ENCODE assay signal across 8 mouse cellular contexts in genomic region chr17:26506031-26506641, GRCm38 (mm10). TPM values are rescaled to one million over a fixed set of nuclear protein-coding genes. Genes with fewer than 3 reads are reported as not detected.
A peak's percentile ranks its signal among the peaks of the same experiment; 100 is the strongest.
DNase-seq lines count a peak whose midpoint lies in the region; ATAC-seq and TF ChIP-seq lines count a peak whose summit lies in the region.

No protein-coding gene starts in this region.

- no peaks in the 10 kb centered on the region for H3K36me3 ChIP-seq in testis, adult 2 months (ENCODE audit: control insufficient read depth, insufficient read depth, low read length)
- H3K36me3 ChIP-seq in hindbrain, embryonic 15.5 days: 0 out of 2 replicates have a peak, but pooled peaks cover 3% of the 10 kb centered on the region
- H3K36me3 ChIP-seq in liver, embryonic 15.5 days (replicated peaks): peaks cover 34% of the 10 kb centered on the region

- peak; percentile 6; the same call in 1 of the 2 replicates for TF ChIP-seq POLR2A in testis, adult 2 months (IDR thresholded peaks at IDR 0.05; ENCODE audit: control insufficient read depth, low read depth, low read length)
- peak; percentile 38 for TF ChIP-seq POLR2A in embryonic fibroblast, embryonic 13.5 days (IDR thresholded peaks at IDR 0.05; ENCODE audit: low read depth, low read length)

- H3K27me3 ChIP-seq in testis, adult 2 months (ENCODE audit: control insufficient read depth, insufficient read depth, low read length): no peaks in the 10 kb centered on the region
- no peaks in the 10 kb centered on the region for H3K27me3 ChIP-seq in hindbrain, embryonic 15.5 days
- no peaks in the 10 kb centered on the region for H3K27me3 ChIP-seq in liver, embryonic 15.5 days

- no peak for TF ChIP-seq CTCF in testis, adult 2 months (IDR thresholded peaks at IDR 0.05; ENCODE audit: control insufficient read depth, insufficient read depth, insufficient replicate concordance, low read depth, low read length)
- TF ChIP-seq CTCF in embryonic fibroblast, embryonic 13.5 days (IDR thresholded peaks at IDR 0.05; ENCODE audit: borderline replicate concordance, insufficient read depth, low read length): no peak

- H3K27ac ChIP-seq in testis, adult 2 months (ENCODE audit: control insufficient read depth, insufficient read depth, low read depth, low read length): peak overlapping the region; percentile 26
- H3K27ac ChIP-seq in embryonic fibroblast, embryonic 13.5 days (ENCODE audit: insufficient read depth, low read length): peak overlapping the region; percentile 84; the same call in 1 of the 2 replicates
- no peak overlapping the region for H3K27ac ChIP-seq in hindbrain, embryonic 15.5 days (replicated peaks)
- H3K27ac ChIP-seq in liver, embryonic 15.5 days (replicated peaks): peak overlapping the region; percentile 100; the same call in 1 of the 2 replicates

- peaks cover 19% of the 10 kb centered on the region for H3K4me1 ChIP-seq in testis, adult 2 months (ENCODE audit: control insufficient read depth, insufficient read depth, low read length)
- peaks cover 21% of the 10 kb centered on the region for H3K4me1 ChIP-seq in embryonic fibroblast, embryonic 13.5 days (ENCODE audit: control insufficient read depth, insufficient read depth, low read length)
- peaks cover 56% of the 10 kb centered on the region for H3K4me1 ChIP-seq in hindbrain, embryonic 15.5 days (replicated peaks)
- H3K4me1 ChIP-seq in liver, embryonic 15.5 days (replicated peaks): peaks cover 78% of the 10 kb centered on the region

- H3K9me3 ChIP-seq in hindbrain, embryonic 15.5 days: no peaks in the 10 kb centered on the region
- H3K9me3 ChIP-seq in liver, embryonic 15.5 days (replicated peaks): no peaks in the 10 kb centered on the region

- no peak for DNase-seq in testis, postnatal 10 days (ENCODE audit: low spot score)
- DNase-seq in skeletal muscle tissue, adult 2 months (ENCODE audit: low read depth, low spot score): peak; percentile 87
- DNase-seq in layer of hippocampus, adult 11-12 months (ENCODE audit: low spot score): no peak
- DNase-seq in embryo, embryonic 11 days: no peak

- WGBS in hindbrain, embryonic 15.5 days: 76% methylated on average over 14 of the region's 14 CpGs
- 78% methylated on average over 14 of the region's 14 CpGs for WGBS in liver, embryonic 15.5 days (ENCODE audit: insufficient replicate concordance)

- ATAC-seq in hindbrain, embryonic 15.5 days (ENCODE audit: low FRiP score, low read depth): no peak
- no peak for ATAC-seq in liver, embryonic 15.5 days (ENCODE audit: insufficient read depth)

- peak overlapping the region; percentile 63 for H3K4me2 ChIP-seq in hindbrain, embryonic 15.5 days
- H3K4me2 ChIP-seq in liver, embryonic 15.5 days: peak overlapping the region; percentile 91

- H3K4me3 ChIP-seq in testis, adult 2 months (ENCODE audit: control insufficient read depth, low read depth, low read length): peak overlapping the region; percentile 90
- peak overlapping the region; percentile 94 for H3K4me3 ChIP-seq in embryonic fibroblast, embryonic 13.5 days (ENCODE audit: insufficient read depth, low read length)
- H3K4me3 ChIP-seq in hindbrain, embryonic 15.5 days: peak overlapping the region; percentile 80
- peak overlapping the region; percentile 82 for H3K4me3 ChIP-seq in liver, embryonic 15.5 days (replicated peaks)

- H3K9ac ChIP-seq in hindbrain, embryonic 15.5 days: peak overlapping the region; percentile 28
- peak overlapping the region; percentile 97 for H3K9ac ChIP-seq in liver, embryonic 15.5 days

RNA-seq across cellular contexts. Expression of gene Ergic1, which starts 55.2 kb away (rescaled TPM):
- 115 and 122 TPM in 2 replicates for polyA plus RNA-seq in testis, adult 2 months (2012; rRNA removed)
- polyA plus RNA-seq in embryonic fibroblast, embryonic 13.5 days (2011; ENCODE audit: insufficient read length, low read depth, missing spikeins): 376 and 420 TPM in 2 replicates
- 91.3 and 97.3 TPM in 2 replicates for polyA plus RNA-seq in hindbrain, embryonic 15.5 days (2015; fragmentation: Nextera tagmentation; extraction: Ambion mirVana)
- polyA plus RNA-seq in liver, embryonic 15.5 days (2015; fragmentation: Nextera tagmentation; extraction: Ambion mirVana): 33.8 and 35.7 TPM in 2 replicates

RNA-seq across cellular contexts. Expression of gene Dusp1, which starts 55.8 kb away (rescaled TPM):
- 19.7 and 24.5 TPM in 2 replicates for polyA plus RNA-seq in testis, adult 2 months (2012; rRNA removed)
- polyA plus RNA-seq in embryonic fibroblast, embryonic 13.5 days (2011; ENCODE audit: insufficient read length, low read depth, missing spikeins): 36.3 and 60.1 TPM in 2 replicates
- 27.7 and 34.6 TPM in 2 replicates for polyA plus RNA-seq in hindbrain, embryonic 15.5 days (2015; fragmentation: Nextera tagmentation; extraction: Ambion mirVana)
- 29.6 and 31.2 TPM in 2 replicates for polyA plus RNA-seq in liver, embryonic 15.5 days (2015; fragmentation: Nextera tagmentation; extraction: Ambion mirVana)
